Mouse (Mus musculus): ENCODE results near the gene Spon1. TPM values are rescaled to one million over a fixed set of nuclear protein-coding genes. Genes with fewer than 3 reads are reported as not detected.

The Spon1 gene
- total and polyA plus RNA-seq, 3 experiments = not detected

DNA sequence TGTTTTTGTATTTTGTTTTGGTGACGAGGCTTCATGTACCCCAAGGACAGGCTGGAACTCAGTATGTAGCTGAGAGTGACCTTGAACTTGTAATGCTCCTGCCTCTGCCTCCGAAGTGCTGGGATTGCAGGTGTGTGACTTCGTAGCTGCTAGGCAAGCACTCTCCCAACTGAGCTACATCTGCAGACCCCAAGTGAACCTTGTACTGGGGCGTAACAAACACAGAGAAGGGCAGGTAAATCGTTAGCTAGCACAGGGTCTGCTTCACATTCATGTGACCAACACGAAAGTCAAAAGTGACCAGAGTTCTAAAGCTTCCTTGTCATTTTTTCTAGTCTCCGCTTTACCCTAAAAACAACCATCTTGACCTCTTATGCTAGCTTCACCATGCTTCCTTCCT lies 145.1 kb downstream of the Spon1 start:
- TF ChIP-seq POLR2AphosphoS5 (IDR thresholded peaks at IDR 0.05; ENCODE audit: borderline replicate concordance, low read depth, low read length) (no peak), MYC (IDR thresholded peaks at IDR 0.05; ENCODE audit: low read depth, low read length) (no peak), MXI1 (IDR thresholded peaks at IDR 0.05; ENCODE audit: low read depth, low read length) (no peak), MYB (IDR thresholded peaks at IDR 0.05; ENCODE audit: low read depth, low read length) (no peak), CHD2 (IDR thresholded peaks at IDR 0.05; ENCODE audit: low read length) (no peak), POLR2A (IDR thresholded peaks at IDR 0.05; ENCODE audit: control insufficient read depth in 1 of 2, insufficient read depth in 1 of 2, low read depth in 1 of 2, low read length in 2 of 2, poor library complexity in 1 of 2) (no peak), ZMIZ1 (IDR thresholded peaks at IDR 0.05; ENCODE audit: low read depth, low read length) (no peak), TCF12 (IDR thresholded peaks at IDR 0.05; ENCODE audit: low read depth, low read length) (no peak), GABPA (IDR thresholded peaks at IDR 0.05; ENCODE audit: low read depth, low read length) (no peak), MAFK (IDR thresholded peaks at IDR 0.05; ENCODE audit: borderline replicate concordance, low read depth, low read length) (no peak), NELFE (IDR thresholded peaks at IDR 0.05; ENCODE audit: low read depth, low read length) (no peak)
- H3K79me2 ChIP-seq (ENCODE audit: control insufficient read depth, insufficient read depth, low read length, poor library complexity) = no peaks in the 10 kb centered on the region
- no peaks in the 10 kb centered on the region for H3K27me3 ChIP-seq (ENCODE audit: control insufficient read depth in 1 of 2, insufficient read depth in 2 of 2, low read length in 2 of 2)
- no peak overlapping the region for H3K4me3 ChIP-seq (ENCODE audit: control insufficient read depth in 1 of 2, insufficient read depth in 1 of 2, low read depth in 2 of 2, low read length in 2 of 2)
- H3K36me3 ChIP-seq (ENCODE audit: control insufficient read depth in 1 of 2, insufficient read depth in 2 of 2, low read length in 2 of 2) = no peaks in the 10 kb centered on the region
- DNase-seq (ENCODE audit: low read depth, low spot score) = no peak
- H3K27ac ChIP-seq (ENCODE audit: control insufficient read depth, low read depth, low read length) = no peak overlapping the region
- H3K4me1 ChIP-seq (ENCODE audit: control insufficient read depth in 1 of 2, insufficient read depth in 2 of 2, low read length in 2 of 2) = no peaks in the 10 kb centered on the region
- no peak overlapping the region for H3K9ac ChIP-seq (ENCODE audit: control insufficient read depth, low read depth, low read length, poor library complexity, severe bottlenecking)
- H3K9me3 ChIP-seq (replicated peaks; ENCODE audit: insufficient read depth, low read length) = no peaks in the 10 kb centered on the region

- Histone ChIP-seq H3K27me3 (ENCODE audit: control insufficient read depth in 1 of 2, insufficient read depth in 2 of 2, low read length in 2 of 2) (no peaks in the 10 kb centered on the region), H3K9me3 (replicated peaks; ENCODE audit: insufficient read depth, low read length) (no peaks in the 10 kb centered on the region), H3K36me3 (ENCODE audit: control insufficient read depth in 1 of 2, insufficient read depth in 2 of 2, low read length in 2 of 2) (no peaks in the 10 kb centered on the region), H3K4me3 (ENCODE audit: control insufficient read depth in 1 of 2, insufficient read depth in 1 of 2, low read depth in 2 of 2, low read length in 2 of 2) (no peak overlapping the region), H3K79me2 (ENCODE audit: control insufficient read depth, insufficient read depth, low read length, poor library complexity) (no peaks in the 10 kb centered on the region), H3K27ac (ENCODE audit: control insufficient read depth, low read depth, low read length) (no peak overlapping the region), H3K9ac (ENCODE audit: control insufficient read depth, low read depth, low read length, poor library complexity, severe bottlenecking) (no peak overlapping the region), H3K4me1 (ENCODE audit: control insufficient read depth in 1 of 2, insufficient read depth in 2 of 2, low read length in 2 of 2) (no peaks in the 10 kb centered on the region)
- TF ChIP-seq CTCF (IDR thresholded peaks at IDR 0.05 in 2 of 3, conservative IDR thresholded peaks at IDR 0.05 in 1 of 3; ENCODE audit: control insufficient read depth in 1 of 3, insufficient read depth in 1 of 3, low read depth in 2 of 3, low read length in 3 of 3, poor library complexity in 1 of 3, severe bottlenecking in 1 of 3) (no peak), POLR2A (IDR thresholded peaks at IDR 0.05; ENCODE audit: control insufficient read depth in 1 of 2, insufficient read depth in 1 of 2, low read depth in 1 of 2, low read length in 2 of 2, poor library complexity in 1 of 2) (no peak), MAFK (IDR thresholded peaks at IDR 0.05; ENCODE audit: borderline replicate concordance, low read depth, low read length) (no peak), MXI1 (IDR thresholded peaks at IDR 0.05; ENCODE audit: low read depth, low read length) (no peak), RCOR1 (IDR thresholded peaks at IDR 0.05; ENCODE audit: low read depth, low read length) (no peak), SIN3A (IDR thresholded peaks at IDR 0.05; ENCODE audit: low read length) (no peak), TAL1 (IDR thresholded peaks at IDR 0.05; ENCODE audit: low read length) (no peak), GATA1 (IDR thresholded peaks at IDR 0.05; ENCODE audit: low read depth, low read length) (no peak), TCF12 (IDR thresholded peaks at IDR 0.05; ENCODE audit: low read depth, low read length) (no peak), E2F4 (IDR thresholded peaks at IDR 0.05; ENCODE audit: borderline replicate concordance, low read depth, low read length) (no peak), GABPA (IDR thresholded peaks at IDR 0.05; ENCODE audit: low read depth, low read length) (no peak), BHLHE40 (IDR thresholded peaks at IDR 0.05; ENCODE audit: borderline replicate concordance, low read depth, low read length) (no peak), POLR2AphosphoS5 (IDR thresholded peaks at IDR 0.05; ENCODE audit: borderline replicate concordance, low read depth, low read length) (no peak), RAD21 (IDR thresholded peaks at IDR 0.05; ENCODE audit: low read depth, low read length) (no peak), NELFE (IDR thresholded peaks at IDR 0.05; ENCODE audit: low read depth, low read length) (no peak)
- no peak for DNase-seq (ENCODE audit: low read depth, low spot score)
These were observed 150.1 kb downstream of the Spon1 start for GRCm38 (mm10) chr7:113915936-113916335.

Data from MEL (cell line).